Mouse (Mus musculus): ENCODE results near the gene Klc4. TPM values are rescaled to one million over a fixed set of nuclear protein-coding genes. Genes with fewer than 3 reads are reported as not detected.

Klc4 gene
- total and polyA plus RNA-seq, 3 experiments, result 5.4 to 9.5 TPM; not detected in 1

- Histone ChIP-seq H3K4me1 (ENCODE audit: control insufficient read depth in 1 of 2, insufficient read depth in 2 of 2, low read length in 2 of 2) (no peaks in the 10 kb centered on the region), H3K9ac (ENCODE audit: control insufficient read depth, low read depth, low read length, poor library complexity, severe bottlenecking) (no peak overlapping the region), H3K4me3 (ENCODE audit: control insufficient read depth in 1 of 2, insufficient read depth in 1 of 2, low read depth in 2 of 2, low read length in 2 of 2) (no peak overlapping the region), H3K36me3 (ENCODE audit: control insufficient read depth in 1 of 2, insufficient read depth in 2 of 2, low read length in 2 of 2) (no peaks in the 10 kb centered on the region), H3K27ac (ENCODE audit: control insufficient read depth, low read depth, low read length) (no peak overlapping the region), H3K79me2 (ENCODE audit: control insufficient read depth, insufficient read depth, low read length, poor library complexity) (no peaks in the 10 kb centered on the region), H3K27me3 (ENCODE audit: control insufficient read depth in 1 of 2, insufficient read depth in 2 of 2, low read length in 2 of 2) (peaks cover 0 to 1% of the 10 kb centered on the region in 2 experiments; a peak in 1 of 4 replicates), H3K9me3 (replicated peaks; ENCODE audit: insufficient read depth, low read length) (no peaks in the 10 kb centered on the region)
- DNase-seq (ENCODE audit: low read depth, low spot score), result no peak
- TF ChIP-seq POLR2AphosphoS5 (IDR thresholded peaks at IDR 0.05; ENCODE audit: borderline replicate concordance, low read depth, low read length) (no peak), KAT2A (conservative IDR thresholded peaks at IDR 0.05; ENCODE audit: low read depth, low read length) (no peak), EP300 (IDR thresholded peaks at IDR 0.05; ENCODE audit: low read depth in 1 of 2, low read length in 2 of 2) (no peak), MYC (IDR thresholded peaks at IDR 0.05; ENCODE audit: low read depth, low read length) (no peak), MYB (IDR thresholded peaks at IDR 0.05; ENCODE audit: low read depth, low read length) (no peak), ZNF384 (IDR thresholded peaks at IDR 0.05; ENCODE audit: low read depth, low read length) (no peak), SMC3 (IDR thresholded peaks at IDR 0.05; ENCODE audit: low read depth, low read length) (peak; percentile 16; the same call in 1 of the 2 replicates), USF1 (IDR thresholded peaks at IDR 0.05; ENCODE audit: low read depth, low read length) (no peak), RAD21 (IDR thresholded peaks at IDR 0.05; ENCODE audit: low read depth, low read length) (peak; percentile 19), HCFC1 (IDR thresholded peaks at IDR 0.05; ENCODE audit: low read depth, low read length) (no peak), E2F4 (IDR thresholded peaks at IDR 0.05; ENCODE audit: borderline replicate concordance, low read depth, low read length) (no peak), ZMIZ1 (IDR thresholded peaks at IDR 0.05; ENCODE audit: low read depth, low read length) (no peak), POLR2AphosphoS2 (IDR thresholded peaks at IDR 0.05; ENCODE audit: low read length) (no peak), ZC3H11A (IDR thresholded peaks at IDR 0.05; ENCODE audit: low read depth, low read length) (no peak), TBP (IDR thresholded peaks at IDR 0.05; ENCODE audit: low read depth, low read length) (no peak), TCF12 (IDR thresholded peaks at IDR 0.05; ENCODE audit: low read depth, low read length) (no peak), NRF1 (IDR thresholded peaks at IDR 0.05; ENCODE audit: insufficient read depth, low read depth, low read length, poor library complexity, severe bottlenecking) (no peak), NELFE (IDR thresholded peaks at IDR 0.05; ENCODE audit: low read depth, low read length) (no peak), ELF1 (IDR thresholded peaks at IDR 0.05; ENCODE audit: low read depth, low read length) (no peak), JUND (IDR thresholded peaks at IDR 0.05; ENCODE audit: low read depth, low read length) (no peak), CTCF (IDR thresholded peaks at IDR 0.05 in 2 of 3, conservative IDR thresholded peaks at IDR 0.05 in 1 of 3; ENCODE audit: control insufficient read depth in 1 of 3, insufficient read depth in 1 of 3, low read depth in 2 of 3, low read length in 3 of 3, poor library complexity in 1 of 3, severe bottlenecking in 1 of 3) (peak in 2 of 3 experiments; percentile 17 to 30; a peak in 1 of 6 replicates), RCOR1 (IDR thresholded peaks at IDR 0.05; ENCODE audit: low read depth, low read length) (no peak)
Measured at GRCm38 (mm10) chr17:46603229-46603628, 42.6 kb downstream of the Klc4 start.
